Mouse (Mus musculus) ES-E14 (cell line): ENCODE data around the gene Ube2h.

Experiments
- CHD2 ChIP-seq: IDR thresholded peaks from 2 replicates; pipeline ENCODE4 v1.6.1; 2014; ENCODE audit warnings: mild to moderate bottlenecking, low read depth, low read length, inconsistent platforms
- HCFC1 ChIP-seq: IDR thresholded peaks from 2 replicates; pipeline ENCODE4 v1.6.1; 2012; ENCODE audit warnings: low read length, inconsistent platforms, borderline replicate concordance; ENCODE audit not compliant: insufficient read depth
- MAFK ChIP-seq: IDR thresholded peaks from 2 replicates; pipeline ENCODE4 v1.6.1; 2014; ENCODE audit warnings: mild to moderate bottlenecking, low read depth, low read length, inconsistent platforms; ENCODE audit not compliant: insufficient read depth

GRCm38 (mm10) chr6:30300901-30301300 is 3.4 kb downstream of the Ube2h start:
- no peak for TF ChIP-seq CHD2
- TF ChIP-seq HCFC1, result no peak
- no peak for TF ChIP-seq MAFK
